Mouse (Mus musculus): ENCODE results near the gene Daxx.
"Not testable (repeated sequence)": the region's sequence is repeated elsewhere in the genome, so short reads cannot be mapped to it uniquely, and the experiment has no call there.

Daxx gene

GRCm38 (mm10) chr17:33909077-33909868, at the start of gene Daxx:
TSS of gene Daxx (plus strand) at chr17:33909414.
- DNase-seq, result peak; percentile 98 to 99

- peak; percentile 13 to 54 for DNase-seq
Measured at GRCm38 (mm10) chr17:33865330-33866030, 43.7 kb upstream of the Daxx start.

GRCm38 (mm10) chr17:33873537-33873936, 35.7 kb upstream of the Daxx start, which contains the start of gene Gm7029:
TSS of gene Gm7029 (plus strand) at chr17:33873837.
- not testable (repeated sequence) for DNase-seq

DNA sequence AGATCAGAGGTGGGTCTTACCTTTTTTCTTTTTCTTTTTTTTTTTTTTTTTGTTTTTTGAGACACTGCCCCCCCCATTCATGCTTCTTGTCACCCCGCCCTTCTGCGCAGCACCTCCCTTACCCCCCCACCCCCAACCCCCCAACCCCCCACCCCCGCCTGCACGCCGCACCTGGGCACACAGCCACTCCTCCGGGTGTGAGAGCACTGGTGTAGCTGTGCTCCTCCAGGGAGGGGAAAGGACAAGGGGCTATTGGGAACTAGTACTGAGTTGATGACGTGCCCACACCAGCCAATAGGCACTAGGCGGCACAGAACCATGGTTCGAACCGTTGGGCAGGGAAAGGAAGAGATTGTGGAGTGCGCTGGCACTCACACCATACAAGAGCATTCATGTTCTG, 34.8 kb upstream of the Daxx start:
- DNase-seq, result peak; percentile 36 to 52

GRCm38 (mm10) chr17:33875797-33876196, 33.4 kb upstream of the Daxx start:
- DNase-seq, result not testable (repeated sequence)

DNA sequence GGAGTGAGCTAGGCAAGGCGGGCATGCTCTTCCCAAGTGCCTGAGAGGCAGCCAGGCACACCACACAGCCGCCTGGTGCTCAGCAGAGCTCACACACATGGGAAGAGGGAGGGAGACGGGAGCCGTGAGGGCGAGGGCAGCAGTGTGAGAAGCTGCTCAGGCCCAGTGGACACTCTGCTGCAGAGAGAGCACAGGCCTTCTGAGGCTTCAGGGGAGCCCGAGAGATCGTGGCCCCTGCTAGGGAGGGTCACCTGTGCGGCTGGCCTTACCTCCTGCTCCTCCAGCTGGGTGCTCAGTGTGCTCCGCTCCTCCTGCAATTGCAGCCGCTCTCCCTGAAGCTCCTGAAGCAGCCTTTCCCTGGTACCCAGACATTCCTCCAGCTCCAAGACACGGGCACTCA, 24.9 kb upstream of the Daxx start:
- DNase-seq, result not testable (repeated sequence)

- DNase-seq, result not testable (repeated sequence)
Measured at GRCm38 (mm10) chr17:33887802-33888201, 21.4 kb upstream of the Daxx start.

DNA sequence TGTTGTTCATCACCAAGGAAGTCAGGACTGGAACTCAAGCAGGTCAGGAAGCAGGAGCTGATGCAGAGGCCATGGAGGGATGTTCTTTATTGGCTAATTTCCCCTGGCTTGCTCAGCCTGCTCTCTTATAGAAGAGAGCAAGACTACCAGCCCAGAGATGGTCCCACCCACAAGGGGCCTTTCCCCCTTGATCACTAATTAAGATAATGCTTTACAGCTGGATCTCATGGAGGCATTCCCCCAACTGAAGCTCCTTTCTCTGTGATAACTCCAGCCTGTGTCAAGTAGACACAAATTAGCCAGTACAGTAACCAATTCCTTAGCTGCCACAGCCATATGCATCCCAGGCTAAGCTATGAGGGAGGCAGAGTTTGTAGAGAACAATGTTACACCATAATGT, 21.0 kb upstream of the Daxx start:
- not testable (repeated sequence) for DNase-seq

GRCm38 (mm10) chr17:33889941-33890532, 19.2 kb upstream of the Daxx start:
- not testable (repeated sequence) for DNase-seq

GRCm38 (mm10) chr17:33890533-33891059, 18.6 kb upstream of the Daxx start, which contains the start of gene Kifc1:
TSS of gene Kifc1 (minus strand) at chr17:33890661.
- peak; percentile 100 for DNase-seq

DNA sequence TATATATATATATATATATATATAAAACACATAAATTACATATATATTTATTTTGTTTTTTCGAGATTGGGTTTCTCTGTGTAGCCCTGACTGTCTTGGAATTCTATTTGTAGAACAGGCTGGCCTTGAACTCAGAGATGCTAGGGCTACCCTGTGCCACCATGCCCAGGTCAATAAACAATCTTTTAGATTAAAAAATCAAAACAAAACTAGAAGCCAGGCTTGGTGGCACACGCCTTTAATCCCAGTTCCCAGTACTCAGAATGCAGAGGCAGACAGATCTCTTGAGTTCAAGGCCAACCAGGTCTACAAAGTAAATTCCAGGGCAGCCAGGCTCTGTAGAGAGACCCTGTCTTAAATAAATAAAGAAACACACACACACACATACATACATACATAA, 17.9 kb upstream of the Daxx start:
- DNase-seq, result no peak

DNA sequence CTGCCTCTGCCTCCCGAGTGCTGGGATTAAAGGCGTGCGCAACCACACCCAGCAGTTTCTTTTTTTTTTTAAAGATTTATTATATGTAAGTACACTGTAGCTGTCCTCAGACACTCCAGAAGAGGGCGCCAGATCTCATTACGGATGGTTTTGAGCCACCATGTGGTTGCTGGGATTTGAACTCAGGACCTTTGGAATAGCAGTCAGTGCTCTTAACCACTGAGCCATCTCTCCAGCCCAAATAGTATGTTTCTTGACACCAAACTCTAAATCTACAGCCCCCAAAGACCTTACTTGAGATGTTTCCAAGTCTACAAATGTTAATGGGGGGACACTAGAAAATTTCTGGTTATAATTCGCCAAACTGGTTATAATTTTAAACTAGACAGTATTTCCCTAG, 17.3 kb upstream of the Daxx start:
- DNase-seq, result not testable (repeated sequence)

DNA sequence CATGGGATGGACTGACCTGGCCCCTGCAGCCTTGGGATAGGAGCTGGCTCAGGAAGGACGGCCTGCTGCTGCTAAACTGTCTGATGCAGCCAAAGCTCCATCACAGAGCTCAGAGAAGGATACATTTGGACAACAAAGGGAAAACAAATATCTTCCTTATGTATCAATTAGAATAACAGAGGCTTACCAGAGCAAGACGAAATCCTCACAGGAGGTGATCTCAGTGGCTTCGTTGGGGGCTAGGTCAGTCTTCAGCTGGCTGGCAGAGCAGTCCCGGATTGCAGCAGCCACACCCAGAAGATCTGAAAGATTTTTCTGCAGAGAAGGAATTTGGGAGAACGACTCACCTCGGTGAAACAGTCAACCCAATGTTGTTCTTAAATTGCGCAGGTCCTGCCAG, 16.8 kb upstream of the Daxx start:
- DNase-seq, result no peak

GRCm38 (mm10) chr17:33893011-33893410, 16.2 kb upstream of the Daxx start:
- DNase-seq, result not testable (repeated sequence)

DNA sequence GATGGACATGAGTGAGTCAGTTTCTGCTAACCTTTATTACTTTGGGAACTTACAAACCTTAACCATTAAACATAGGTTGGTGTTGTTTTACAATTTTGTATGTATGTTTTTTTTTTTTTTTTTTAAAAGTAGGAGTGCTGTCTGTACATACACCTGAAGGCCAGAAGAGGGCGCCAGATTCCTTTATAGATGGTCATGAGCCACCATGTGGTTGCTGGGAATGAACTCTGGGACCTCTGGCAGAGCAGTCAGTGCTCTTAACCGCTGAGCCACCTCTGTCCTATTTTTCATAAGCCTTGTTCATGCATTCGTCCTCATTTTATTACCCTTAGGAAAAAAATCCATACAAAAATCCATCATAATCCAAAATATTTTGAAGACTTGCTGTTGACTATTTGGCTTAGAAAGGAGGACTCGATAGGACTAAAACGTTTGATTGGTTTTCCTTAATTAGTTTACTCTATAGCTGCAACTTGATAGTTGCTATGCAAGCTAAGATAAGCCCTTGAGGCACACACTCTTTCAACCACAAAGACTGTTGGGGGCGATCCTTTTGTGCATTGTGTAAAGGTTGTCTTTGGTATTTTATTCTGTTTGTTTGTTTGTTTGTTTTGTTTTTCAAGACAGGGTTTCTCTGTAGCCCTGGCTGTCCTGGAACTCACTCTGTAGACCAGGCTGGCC, 12.0 kb upstream of the Daxx start:
- DNase-seq, result peak; percentile 36 to 62

DNA sequence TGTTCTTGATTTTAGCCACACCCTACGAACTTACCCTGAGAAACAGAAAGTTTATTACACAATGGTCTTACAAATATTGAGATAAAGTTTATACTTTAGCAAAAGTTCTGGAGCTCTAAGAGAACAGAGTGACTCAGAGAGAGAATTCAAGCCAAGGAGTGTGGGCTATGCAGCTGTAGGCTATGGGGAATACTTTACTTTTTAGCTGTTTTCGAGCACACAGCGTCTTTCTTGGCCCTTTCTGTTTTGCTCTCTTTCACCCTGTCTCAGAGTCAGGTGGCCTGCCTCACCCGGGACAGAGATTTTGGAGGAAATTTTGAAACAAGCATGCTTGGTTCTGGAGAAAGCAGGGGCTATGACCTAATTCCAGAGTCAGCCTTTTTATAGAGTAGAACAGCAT, 11.0 kb upstream of the Daxx start:
- DNase-seq, result not testable (repeated sequence)

- DNase-seq, result peak in 1 of 2 experiments; percentile 26
Measured at GRCm38 (mm10) chr17:33899642-33900041, 9.6 kb upstream of the Daxx start.

- peak in 1 of 2 experiments; percentile 64 for DNase-seq
Measured at GRCm38 (mm10) chr17:33900281-33900988, 8.8 kb upstream of the Daxx start.

DNA sequence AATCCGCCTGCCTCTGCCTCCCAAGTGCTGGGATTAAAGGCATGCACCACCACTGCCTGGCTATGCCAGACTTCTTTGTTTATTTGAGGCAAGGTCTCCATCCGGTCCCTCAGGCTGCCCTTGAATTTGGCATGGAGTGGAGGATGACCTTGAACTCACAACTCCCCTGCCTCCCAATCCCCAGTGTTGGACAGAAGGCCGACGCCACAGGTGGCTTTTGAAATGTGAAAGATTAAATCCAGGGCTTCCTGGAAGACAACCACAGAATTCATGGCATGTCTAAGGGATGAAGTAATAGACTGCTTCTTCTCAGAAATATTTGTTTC, 8.3 kb upstream of the Daxx start:
- no peak for DNase-seq

DNA sequence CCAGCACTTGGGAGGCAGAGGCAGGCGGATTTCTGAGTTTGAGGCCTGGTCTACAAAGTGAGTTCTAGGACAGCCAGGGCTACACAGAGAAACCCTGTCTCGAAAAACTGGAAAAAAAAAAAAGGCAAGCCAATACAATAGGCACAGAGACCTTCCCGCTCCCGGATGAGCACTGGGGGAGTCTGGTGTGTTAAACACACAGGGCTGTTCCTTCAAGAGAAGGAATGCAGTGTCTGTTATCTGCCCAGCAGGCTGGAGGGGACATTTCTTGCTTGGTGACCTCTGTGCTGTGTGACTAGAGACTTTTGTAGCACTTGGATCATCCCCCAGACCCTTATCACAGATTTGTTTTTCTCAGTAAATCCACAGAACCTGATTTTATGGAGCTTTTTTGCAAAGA, 7.6 kb upstream of the Daxx start:
- no peak for DNase-seq

- no peak for DNase-seq
Measured at GRCm38 (mm10) chr17:33902079-33902478, 7.1 kb upstream of the Daxx start.

GRCm38 (mm10) chr17:33902491-33902890, 6.7 kb upstream of the Daxx start:
- no peak for DNase-seq

All from cerebellum, postnatal 14 days (tissue).